Mouse (Mus musculus) heart, adult 18-20 months (tissue): ENCODE measurements at regions not wholly inside any gene's neighbourhood (a gene's known extent, or its start where the extent isn't known, plus 50 kb on each side); places are given as distances from the start of the nearest gene placed in this dataset.

Source experiments
- DNase-seq, 2 experiments: peaks; one replicate each; pipeline ENCODE4 v3.0.0; 2021 to 2022; ENCODE audit warnings: mixed read lengths in 1 of 2

DNA sequence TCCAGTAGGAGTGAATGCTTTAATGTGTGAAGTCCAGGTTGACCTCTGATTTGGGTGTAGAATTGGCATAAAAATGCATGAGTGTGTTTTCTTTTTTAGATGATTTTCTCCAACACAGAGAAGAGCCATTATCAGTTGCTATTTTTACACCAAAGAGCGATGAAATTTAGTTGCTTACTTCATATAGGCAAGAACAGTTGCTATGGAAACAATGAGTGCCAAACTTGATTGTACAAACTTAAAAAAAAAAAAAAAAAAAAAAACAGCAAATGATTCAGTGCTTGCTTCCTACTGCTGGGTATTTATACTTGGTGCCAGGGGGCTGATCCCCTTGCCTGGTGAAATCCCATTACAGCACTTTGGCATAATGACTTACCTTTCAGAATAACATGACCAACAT lies 268.0 kb downstream of the Sec23a start:
- DNase-seq, result no peak

GRCm38 (mm10) chr12:58728094-58728493 lies 283.7 kb downstream of the Sec23a start:
- DNase-seq, result no peak

- no peak for DNase-seq
Measured at GRCm38 (mm10) chr12:58727547-58727946, 284.3 kb downstream of the Sec23a start.

GRCm38 (mm10) chr12:58717908-58718307 lies 293.9 kb downstream of the Sec23a start:
- no peak for DNase-seq

DNA sequence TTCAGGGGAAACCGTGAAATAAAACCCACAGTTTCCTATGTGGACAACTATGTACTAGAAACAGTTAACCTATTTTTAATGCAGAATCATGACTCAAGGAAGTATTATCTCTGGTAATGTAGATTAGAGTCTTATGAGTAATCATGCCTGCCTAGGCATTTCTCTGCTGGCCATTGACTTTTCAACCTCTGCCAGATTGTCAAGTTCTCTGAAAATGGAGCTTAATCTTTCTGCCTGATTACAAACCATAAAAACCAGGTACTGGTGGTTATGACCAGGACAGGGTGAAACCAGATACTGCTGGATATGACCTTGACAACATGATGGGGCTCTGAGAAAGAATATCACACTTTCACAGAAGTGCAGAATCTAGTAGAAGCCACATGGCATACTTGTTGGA lies 297.6 kb downstream of the Sec23a start:
- no peak for DNase-seq

GRCm38 (mm10) chr12:58695680-58696079 lies 316.1 kb downstream of the Sec23a start:
- DNase-seq, result no peak

GRCm38 (mm10) chr12:58669914-58670635 lies 341.7 kb downstream of the Sec23a start:
- DNase-seq, result no peak

DNA sequence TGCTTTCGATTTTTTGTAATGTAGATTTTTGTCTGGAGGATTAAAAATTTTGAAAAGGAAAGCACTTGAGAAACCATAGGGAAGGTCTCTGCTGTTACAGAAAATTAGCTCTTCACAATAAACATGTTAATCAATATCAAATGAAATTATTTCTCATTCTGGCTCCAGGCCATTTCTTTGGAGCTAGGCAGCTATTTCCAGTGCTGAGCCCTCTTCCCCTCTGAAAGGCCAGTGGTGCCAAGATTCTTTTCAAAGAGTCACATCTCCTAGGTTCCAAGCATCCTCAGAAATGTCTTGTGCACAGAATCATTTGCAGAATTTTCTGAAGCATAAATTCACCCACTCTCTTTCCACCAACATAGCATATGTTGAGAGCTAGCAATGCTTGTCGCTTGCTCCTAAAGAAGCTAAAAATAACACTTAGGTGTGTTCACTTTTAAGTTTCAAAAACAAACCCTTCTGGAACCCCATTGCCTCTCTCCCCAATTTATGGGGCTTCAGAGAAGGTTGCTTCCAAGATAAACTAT lies 357.2 kb downstream of the Sec23a start:
- no peak for DNase-seq

DNA sequence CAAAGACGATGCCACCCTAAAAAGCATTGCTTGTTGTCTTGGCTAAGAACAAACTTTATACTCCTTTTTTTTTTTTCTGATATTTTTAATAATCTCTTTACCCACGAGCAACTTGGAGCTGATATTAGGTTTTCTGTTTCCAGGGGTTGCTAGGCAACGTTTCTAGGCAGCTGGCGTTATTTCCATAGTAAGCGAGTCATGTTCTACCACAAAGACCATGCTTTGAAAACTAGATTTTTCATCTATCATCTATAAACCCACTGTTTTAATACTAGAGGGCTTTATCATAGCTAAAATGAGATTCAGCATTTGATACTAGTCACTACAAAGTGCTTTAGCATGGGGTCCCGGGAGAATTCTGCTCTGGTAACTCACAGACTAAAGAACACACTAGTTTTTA lies 358.1 kb downstream of the Sec23a start:
- DNase-seq, result no peak

GRCm38 (mm10) chr12:58653222-58653621 lies 358.6 kb downstream of the Sec23a start:
- no peak for DNase-seq

GRCm38 (mm10) chr12:58652701-58653100 lies 359.1 kb downstream of the Sec23a start:
- DNase-seq, result no peak

DNA sequence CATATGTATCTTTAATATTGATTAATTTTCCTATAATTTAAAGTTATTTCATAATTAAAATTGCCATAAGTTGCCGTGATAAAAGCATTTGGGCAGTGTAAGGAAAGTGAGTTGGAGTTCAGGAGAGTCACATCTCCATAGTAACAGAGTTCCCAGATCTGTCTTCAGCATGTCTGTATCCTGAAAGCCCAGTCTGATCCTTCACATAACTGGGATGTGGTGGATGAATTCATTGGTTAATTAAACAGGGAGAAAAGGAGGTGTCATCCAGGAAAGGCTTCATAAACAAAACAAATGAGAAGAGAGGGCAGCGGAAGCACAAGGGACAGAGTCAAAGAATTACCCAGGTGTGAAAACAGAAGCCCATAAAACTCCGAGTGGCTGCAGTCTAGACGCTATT lies 363.5 kb downstream of the Sec23a start:
- DNase-seq, result no peak

- no peak for DNase-seq
Measured at GRCm38 (mm10) chr12:58643843-58644242, 368.0 kb downstream of the Sec23a start.

DNA sequence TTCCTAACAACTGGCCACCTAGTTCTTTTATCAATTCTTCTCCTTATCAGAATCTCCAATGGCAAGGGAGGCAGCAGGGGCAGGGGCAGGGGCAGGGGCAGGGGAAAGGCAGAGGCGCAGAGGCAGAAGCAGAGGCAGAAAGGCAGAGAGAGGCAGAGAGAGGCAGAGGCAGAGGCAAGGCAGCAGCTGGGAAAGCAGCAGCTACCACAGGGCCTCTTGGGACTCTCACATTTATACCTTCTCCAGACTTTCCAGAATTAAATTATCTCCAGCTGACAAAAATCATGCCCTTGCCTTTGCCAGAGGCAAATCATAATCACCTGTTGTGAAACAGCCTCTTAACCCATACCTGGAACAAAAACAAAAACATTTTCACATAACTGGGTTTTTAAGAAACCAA lies 370.4 kb upstream of the Clec14a start:
- no peak for DNase-seq

DNA sequence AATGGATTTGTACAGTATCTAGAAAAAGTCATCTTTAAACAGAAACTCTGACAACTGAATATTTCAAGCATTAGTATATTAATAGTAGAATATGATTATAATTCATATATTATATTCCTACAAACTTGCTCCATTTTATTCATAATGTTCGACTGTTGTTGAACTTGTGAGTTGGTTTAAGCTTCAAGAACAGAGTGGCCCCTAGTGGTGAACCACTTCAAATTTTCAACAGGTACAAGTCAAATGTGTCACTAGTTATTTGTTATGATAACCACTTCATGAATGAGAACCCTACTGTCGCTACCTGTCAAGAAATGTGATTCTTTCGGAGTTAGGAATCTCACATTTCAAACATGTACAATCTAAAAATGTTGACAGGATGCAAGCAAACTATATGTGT lies 369.2 kb upstream of the Clec14a start:
- DNase-seq, result peak; percentile 18 to 21

DNA sequence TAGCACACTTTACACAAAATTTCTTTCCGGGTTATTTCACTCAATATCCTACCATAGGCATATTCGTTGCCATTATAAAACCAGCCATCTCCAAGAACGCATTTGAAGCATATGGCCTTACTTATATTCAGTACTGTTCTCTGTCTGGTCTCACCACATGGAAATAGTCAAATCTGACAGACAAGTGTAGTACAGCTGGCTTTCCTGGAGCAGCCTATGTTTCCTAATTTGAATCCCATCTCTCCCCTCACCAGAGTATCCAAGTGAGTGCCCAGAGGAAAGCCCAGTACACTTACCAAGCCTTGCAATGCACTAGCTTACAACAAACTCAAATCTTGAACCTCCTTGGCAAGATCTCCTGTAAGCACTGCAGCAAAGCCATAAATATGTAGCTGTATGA lies 363.4 kb upstream of the Clec14a start:
- DNase-seq, result no peak

DNA sequence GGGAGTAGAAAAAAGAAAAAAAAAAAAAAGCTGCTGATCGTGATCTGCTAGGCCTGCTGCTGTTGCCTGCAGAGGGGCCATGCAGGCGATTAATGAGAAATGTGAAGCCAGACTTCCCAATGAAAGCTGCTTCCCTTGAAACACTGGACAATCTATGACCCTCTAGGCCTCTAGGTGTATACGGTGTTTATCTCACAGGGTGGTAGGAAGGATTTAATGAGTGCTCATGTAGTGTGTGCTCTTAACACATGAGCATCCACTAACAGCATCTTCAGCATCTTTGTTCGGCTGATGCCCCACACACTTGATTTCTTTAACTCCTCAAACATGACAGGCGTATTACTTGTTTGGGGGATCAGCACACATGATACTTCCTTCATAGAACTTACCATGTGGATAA lies 359.7 kb upstream of the Clec14a start:
- DNase-seq, result no peak

- DNase-seq, result no peak
Measured at GRCm38 (mm10) chr12:58625144-58625543, 356.1 kb upstream of the Clec14a start.

GRCm38 (mm10) chr12:58619508-58620310 lies 350.6 kb upstream of the Clec14a start:
- no peak for DNase-seq

DNA sequence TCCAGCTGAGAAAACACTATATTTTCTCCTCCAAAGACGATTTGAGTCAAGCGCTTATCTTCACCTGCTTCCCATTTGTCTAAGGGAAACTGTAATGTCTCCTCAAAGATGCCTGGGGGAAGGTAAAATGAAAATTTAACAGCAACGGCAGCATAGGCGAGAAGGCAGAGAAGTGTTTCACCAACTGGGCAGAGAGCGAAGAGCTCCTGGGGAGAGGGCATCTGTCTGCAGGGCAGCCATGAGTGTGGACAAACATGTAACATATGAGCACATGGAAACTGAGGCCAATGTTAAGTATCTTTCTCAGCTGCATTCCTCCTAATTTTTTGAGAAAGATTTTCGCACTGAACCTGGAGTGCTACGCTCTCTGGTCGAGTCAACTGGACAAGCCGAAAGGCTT lies 325.7 kb upstream of the Clec14a start:
- DNase-seq, result no peak

GRCm38 (mm10) chr12:58591480-58591829 lies 322.4 kb upstream of the Clec14a start:
- no peak for DNase-seq

DNA sequence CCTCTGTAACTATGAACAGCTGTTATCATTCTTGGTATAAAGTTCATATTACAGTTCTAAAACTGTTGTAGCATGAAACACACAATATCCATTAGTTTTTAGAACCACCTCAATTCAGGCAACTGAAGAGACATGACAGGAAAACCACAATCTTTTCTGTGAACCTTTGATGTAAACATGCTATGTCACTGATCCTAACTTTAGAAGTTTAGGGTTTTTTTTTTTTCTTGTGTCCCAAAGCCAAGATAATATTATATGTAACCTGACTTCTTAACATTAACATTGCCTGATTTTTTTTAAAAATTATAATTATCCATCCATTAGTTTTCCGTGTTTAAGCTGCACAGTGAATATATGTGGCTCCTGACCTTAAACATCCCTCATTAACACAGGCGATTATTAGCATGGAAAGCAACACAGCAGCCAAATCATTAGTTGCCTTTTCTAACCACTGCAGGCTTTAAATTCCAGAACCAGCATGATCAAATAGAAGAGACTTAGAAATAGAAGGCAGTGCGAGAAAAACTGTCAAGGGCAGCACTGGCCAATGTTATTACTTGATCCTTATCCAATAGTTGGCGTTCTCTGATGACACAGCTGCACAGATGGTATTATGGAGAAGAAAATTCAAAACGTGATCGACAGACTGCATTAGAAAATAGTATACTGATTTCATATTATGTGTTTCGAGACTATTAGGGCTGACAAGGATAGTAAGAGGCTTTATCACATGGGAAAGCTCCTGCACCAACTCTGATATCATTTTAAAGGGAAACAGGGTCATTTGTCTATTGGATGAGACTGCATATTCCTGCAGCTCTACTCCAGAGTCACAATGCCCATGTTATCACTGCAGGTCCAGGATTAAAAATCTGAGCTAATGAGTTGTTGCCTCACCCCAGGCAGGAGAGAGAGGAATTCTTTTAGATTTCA lies 321.7 kb upstream of the Clec14a start:
- DNase-seq, result no peak
